Mouse (Mus musculus) CD4-positive, CD25-positive, alpha-beta regulatory T cell (primary cell): Measurements from ENCODE around the gene Ulk3. TPM values are rescaled to one million over a fixed set of nuclear protein-coding genes. Genes with fewer than 3 reads are reported as not detected.

ENCODE experiments used
- polyA plus RNA-seq: library from polyadenylated mRNA; unstranded; fragments of 100-300 nt; shearing (Covaris generic); gene quantifications from one replicate; pipeline ENCODE4 v1.2.1, GENCODE M21; 2017

The Ulk3 gene
- polyA plus RNA-seq: 97.1 TPM

DNA sequence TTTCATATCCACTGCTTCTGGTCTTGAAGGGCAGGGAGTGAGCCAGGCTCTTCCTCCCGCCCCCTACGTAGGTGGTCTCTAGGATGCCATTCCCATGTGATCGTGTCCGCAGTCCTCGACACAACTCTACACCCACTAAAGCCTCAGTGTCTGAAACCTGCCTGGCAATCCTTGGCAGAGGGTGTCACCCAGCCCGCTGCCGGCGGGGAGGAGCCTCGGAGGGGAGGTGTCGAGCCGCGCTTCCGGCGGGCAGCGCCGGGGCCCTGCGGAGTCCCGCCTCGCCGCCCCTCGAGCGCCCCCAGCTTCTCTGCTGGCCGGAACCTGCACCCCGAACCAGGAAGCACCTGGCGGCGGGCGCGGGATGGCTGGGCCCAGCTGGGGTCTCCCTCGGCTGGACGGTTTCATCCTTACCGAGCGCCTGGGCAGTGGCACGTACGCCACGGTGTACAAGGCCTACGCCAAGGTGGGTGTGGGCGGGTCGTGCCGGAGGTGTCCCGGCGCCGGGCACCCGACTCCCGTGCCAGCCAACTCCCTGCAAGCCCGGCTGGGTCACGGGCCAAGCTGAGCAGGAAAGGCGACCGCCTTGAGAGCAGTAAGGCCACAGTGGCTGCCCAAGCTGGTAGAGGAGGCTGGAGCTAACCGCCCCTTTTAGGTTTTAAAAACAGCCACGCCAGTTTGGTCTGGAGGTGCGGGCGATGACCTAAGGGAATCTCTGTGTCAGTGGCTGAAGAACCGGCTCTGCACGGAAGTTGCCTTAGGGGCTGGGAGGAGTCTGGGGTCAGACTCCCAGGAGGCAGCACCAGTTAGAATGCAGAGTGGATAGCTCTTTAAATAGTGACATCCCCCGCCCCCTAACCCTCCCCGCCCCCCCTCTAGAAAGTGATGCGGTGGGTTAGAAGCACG lies at the start of gene Ulk3:
Gene Ulk3, plus strand, starts transcription at position 229 of the 903 bp plus-strand sequence.

DNA sequence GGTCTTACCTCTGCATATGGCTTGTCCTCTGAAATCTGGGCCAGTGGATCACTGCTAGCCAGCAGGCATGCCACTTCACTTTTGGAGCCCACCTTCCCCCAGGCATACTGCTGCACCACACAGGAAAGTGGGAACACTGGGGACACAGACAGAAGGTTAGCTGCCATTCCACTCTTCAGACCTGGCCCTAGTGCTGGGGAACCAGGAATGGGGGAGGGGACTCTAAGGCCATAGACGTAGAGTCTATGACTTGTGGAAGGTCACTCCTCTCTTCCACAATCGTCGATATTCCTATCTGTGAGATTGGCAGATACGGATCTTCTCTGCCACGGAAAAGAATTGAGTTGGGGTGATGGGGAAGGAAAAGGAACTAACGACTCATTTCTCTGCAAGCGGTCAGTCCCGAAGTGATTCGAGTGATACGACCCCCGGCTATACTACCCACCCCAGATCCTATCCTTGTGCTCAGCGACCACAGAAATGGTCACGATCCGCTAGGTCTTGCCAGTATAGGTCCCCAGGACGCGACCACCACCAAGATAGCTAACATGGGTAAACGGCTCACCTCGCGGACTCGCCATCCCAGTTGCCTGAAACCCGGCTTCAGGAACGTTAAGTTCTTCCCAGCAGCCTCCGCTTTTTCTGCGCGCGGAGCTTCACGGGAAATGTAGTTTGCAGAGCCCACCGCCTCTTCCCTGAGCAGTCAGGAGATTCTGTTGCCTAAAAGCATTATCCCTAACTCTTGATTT lies 36.9 kb upstream of the Ulk3 start, which contains the start of gene Mpi:
Gene Mpi, minus strand, starts transcription at position 625 of the 749 bp plus-strand sequence.

DNA sequence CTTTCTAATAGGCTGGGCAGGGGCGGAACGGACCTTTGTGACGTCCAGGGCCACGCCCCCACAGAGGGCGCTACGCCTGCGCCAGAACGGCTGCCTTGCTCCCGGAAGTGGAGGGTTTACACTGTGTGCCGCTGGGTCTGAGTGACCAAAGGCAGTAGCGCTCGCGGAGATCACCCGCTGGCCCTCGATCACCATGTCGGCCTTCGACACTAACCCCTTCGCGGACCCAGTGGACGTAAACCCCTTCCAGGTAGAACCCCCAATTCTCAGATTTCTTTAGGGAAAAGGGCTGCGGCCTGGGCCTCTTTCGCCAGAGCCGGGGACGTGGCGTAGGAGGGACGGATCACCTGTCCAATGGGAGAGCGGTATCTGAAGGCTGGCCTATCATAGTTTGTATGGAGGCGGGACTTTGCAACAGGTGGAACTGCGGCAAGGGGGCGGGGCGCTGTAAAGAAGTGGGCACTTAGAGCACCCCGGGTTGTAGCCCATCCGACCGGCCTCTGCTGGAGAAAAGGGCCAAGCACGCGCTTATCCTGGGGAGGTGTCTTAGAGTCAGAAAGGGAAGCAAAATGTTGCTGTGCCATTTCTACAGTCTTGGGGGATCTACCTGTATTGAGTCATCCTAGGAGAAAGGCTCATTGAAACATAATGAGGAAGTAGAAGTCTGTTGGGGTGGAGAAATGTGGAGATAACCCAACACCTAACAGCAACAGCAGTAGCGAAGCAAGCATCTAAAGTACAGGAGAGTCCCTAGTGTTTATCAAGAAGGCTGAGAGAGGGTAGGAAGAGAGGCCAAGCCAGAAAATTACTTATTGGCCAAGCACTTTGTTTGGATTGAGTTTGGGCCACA lies 28.2 kb upstream of the Ulk3 start, which contains the start of gene Scamp2:
Gene Scamp2, plus strand, starts transcription at position 83 of the 850 bp plus-strand sequence.

DNA sequence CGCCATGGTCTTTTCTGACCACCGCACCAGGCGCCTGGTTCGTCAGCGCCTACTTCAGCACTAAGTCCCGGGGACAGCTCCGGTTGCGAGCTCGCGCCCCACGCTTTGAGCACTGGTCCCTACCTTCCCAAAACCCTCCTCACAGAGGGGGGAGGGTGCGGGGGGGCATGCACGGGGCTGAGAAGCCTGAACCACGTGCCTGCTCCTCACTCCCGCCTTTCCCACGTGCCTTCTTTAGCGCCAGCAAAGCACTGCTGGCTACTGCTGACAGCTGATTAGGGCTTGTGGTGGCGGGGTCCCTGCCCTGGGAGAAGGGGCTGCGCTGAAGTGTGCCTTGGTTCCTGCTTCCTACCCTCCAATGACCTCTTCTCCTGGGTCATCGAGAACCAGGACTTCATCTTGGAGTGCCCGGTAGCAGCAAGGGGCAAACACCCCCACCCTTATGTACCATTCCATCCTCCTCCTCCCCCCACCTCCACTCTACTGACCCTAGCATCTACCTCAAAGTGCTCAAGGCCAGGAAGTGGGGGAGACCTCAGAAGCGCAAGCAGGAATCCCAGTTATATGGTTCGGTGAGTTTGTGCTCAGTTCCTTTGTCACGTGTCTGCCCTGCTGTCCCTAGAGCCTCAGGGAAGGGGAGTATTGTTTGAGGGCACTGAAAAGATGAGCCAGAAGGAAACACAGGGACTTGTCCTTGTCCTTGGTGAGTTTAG lies 17.0 kb downstream of the Ulk3 start, which contains the start of gene Cplx3:
Gene Cplx3, minus strand, starts transcription at position 143 of the 713 bp plus-strand sequence.

DNA sequence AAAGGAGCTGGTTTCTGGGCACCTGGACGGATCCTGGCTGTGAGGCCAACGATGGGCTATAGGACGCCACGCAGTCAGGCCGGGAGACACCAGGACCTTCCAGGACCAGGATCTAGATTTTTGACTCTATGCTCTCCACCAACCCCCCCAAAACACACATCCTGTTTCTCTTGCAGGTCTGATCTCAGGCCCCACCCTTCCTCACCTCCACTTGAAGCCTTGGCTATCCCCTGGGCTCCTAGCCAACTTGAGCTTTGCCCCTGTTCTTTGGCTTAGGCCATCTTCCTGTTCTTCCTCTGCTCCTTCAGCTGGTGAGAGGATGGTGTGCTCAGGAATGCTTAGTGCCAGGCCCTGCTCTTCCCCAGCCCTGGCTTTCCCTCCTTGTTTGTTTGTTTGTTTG lies 31.4 kb downstream of the Ulk3 start, which contains the start of gene Lman1l:
Gene Lman1l, minus strand, starts transcription at position 101 of the 400 bp plus-strand sequence.

Other genes with a start within 250 kb of the Ulk3 start
- 160 TPM for gene Ppcdc, start 149.3 kb upstream of the Ulk3 start, polyA plus RNA-seq
- 0.18 TPM for gene Scamp5, start 121.4 kb upstream of the Ulk3 start, polyA plus RNA-seq
- gene Rpp25, start 85.4 kb upstream of the Ulk3 start, polyA plus RNA-seq: 0.34 TPM
- 325 TPM for gene Cox5a, start 68.2 kb upstream of the Ulk3 start, polyA plus RNA-seq
- gene Fam219b, start 51.9 kb upstream of the Ulk3 start, polyA plus RNA-seq: 22.4 TPM
- 15.2 TPM for gene Mpi, start 36.7 kb upstream of the Ulk3 start, polyA plus RNA-seq
- gene Scamp2, start 28.5 kb upstream of the Ulk3 start, polyA plus RNA-seq: 97.7 TPM
- gene Cplx3, start 16.8 kb downstream of the Ulk3 start, polyA plus RNA-seq: not detected
- 0.19 TPM for gene Lman1l, start 31.3 kb downstream of the Ulk3 start, polyA plus RNA-seq
- 187 TPM for gene Csk, start 64.2 kb downstream of the Ulk3 start, polyA plus RNA-seq
- not detected for gene Cyp1a2, start 94.3 kb downstream of the Ulk3 start, polyA plus RNA-seq
- 0.11 TPM for gene Cyp1a1, start 98.5 kb downstream of the Ulk3 start, polyA plus RNA-seq
- 41.3 TPM for gene Edc3, start 119.1 kb downstream of the Ulk3 start, polyA plus RNA-seq
- gene Clk3, start 176.4 kb downstream of the Ulk3 start, polyA plus RNA-seq: 163 TPM
- 51.5 TPM for gene Arid3b, start 247.3 kb downstream of the Ulk3 start, polyA plus RNA-seq